15 mouse cellular contexts compared by ENCODE assay signal in genomic region chr15:99861536-99861935, GRCm38 (mm10). TPM values are rescaled to one million over a fixed set of nuclear protein-coding genes. Genes with fewer than 3 reads are reported as not detected.
DNase-seq lines count a peak whose midpoint lies in the region; ATAC-seq and TF ChIP-seq lines count a peak whose summit lies in the region.
"Had no signal": no experiment of that assay in that cellular context is flagged by ENCODE, and none has a peak within 500 bp of the region (broad histone marks: within the 10 kb centered on the region; RNA-seq: fewer than 3 reads in every experiment).

No protein-coding gene starts in this region.

- TF ChIP-seq CTCF in liver, adult 2 months (IDR thresholded peaks at IDR 0.05; ENCODE audit: low read depth, low read length) = peak; percentile 29; the same call in 1 of the 2 replicates

- WGBS in forebrain, embryonic 12.5 days = 71% methylated on average over 6 of the region's 6 CpGs
- 71% methylated on average over 6 of the region's 6 CpGs for WGBS in forebrain, embryonic 15.5 days
- 29% methylated on average over 6 of the region's 6 CpGs for WGBS in liver, adult 2 months
- WGBS in liver, embryonic 15.5 days (ENCODE audit: insufficient replicate concordance) = 61% methylated on average over 6 of the region's 6 CpGs

- no peak overlapping the region for H3K4me3 ChIP-seq in forebrain, embryonic 12.5 days (replicated peaks)
- no peak overlapping the region for H3K4me3 ChIP-seq in forebrain, embryonic 15.5 days
- H3K4me3 ChIP-seq in liver, adult 2 months (ENCODE audit: insufficient read depth, low read depth, low read length) = no peak overlapping the region
- H3K4me3 ChIP-seq in liver, embryonic 15.5 days (replicated peaks) = no peak overlapping the region
- H3K4me3 ChIP-seq: limb, embryonic 15.5 days; megakaryocyte, embryonic 14.5 days had no signal

- peaks cover 8% of the 10 kb centered on the region; the same call in 1 of the 2 replicates for H3K79me2 ChIP-seq in liver, adult 2 months (ENCODE audit: control insufficient read depth, insufficient read depth, low read length)

- peaks cover 26% of the 10 kb centered on the region for H3K4me1 ChIP-seq in forebrain, embryonic 12.5 days
- peaks cover 21% of the 10 kb centered on the region for H3K4me1 ChIP-seq in forebrain, embryonic 15.5 days
- peaks cover 35% of the 10 kb centered on the region for H3K4me1 ChIP-seq in liver, adult 2 months (ENCODE audit: control insufficient read depth, insufficient read depth, low read length)
- peaks cover 14% of the 10 kb centered on the region for H3K4me1 ChIP-seq in liver, embryonic 15.5 days (replicated peaks)

- no peaks in the 10 kb centered on the region for H3K9me3 ChIP-seq in forebrain, embryonic 12.5 days
- no peaks in the 10 kb centered on the region for H3K9me3 ChIP-seq in forebrain, embryonic 15.5 days
- no peaks in the 10 kb centered on the region for H3K9me3 ChIP-seq in liver, embryonic 15.5 days (replicated peaks)
- H3K9me3 ChIP-seq: limb, embryonic 15.5 days had no signal

- H3K27me3 ChIP-seq in forebrain, embryonic 12.5 days = no peaks in the 10 kb centered on the region
- no peaks in the 10 kb centered on the region for H3K27me3 ChIP-seq in forebrain, embryonic 15.5 days
- H3K27me3 ChIP-seq in liver, adult 2 months (ENCODE audit: control insufficient read depth, insufficient read depth, low read length) = no peaks in the 10 kb centered on the region
- H3K27me3 ChIP-seq in liver, embryonic 15.5 days = peaks cover 13% of the 10 kb centered on the region
- H3K27me3 ChIP-seq: limb, embryonic 15.5 days had no signal

- no peaks in the 10 kb centered on the region for H3K36me3 ChIP-seq in forebrain, embryonic 12.5 days (replicated peaks)
- no peaks in the 10 kb centered on the region for H3K36me3 ChIP-seq in forebrain, embryonic 15.5 days
- no peaks in the 10 kb centered on the region for H3K36me3 ChIP-seq in liver, adult 2 months (ENCODE audit: control insufficient read depth, insufficient read depth, low read length)
- H3K36me3 ChIP-seq in liver, embryonic 15.5 days (replicated peaks) = no peaks in the 10 kb centered on the region
- H3K36me3 ChIP-seq: limb, embryonic 15.5 days had no signal

- no peak overlapping the region for H3K9ac ChIP-seq in forebrain, embryonic 12.5 days
- no peak overlapping the region for H3K9ac ChIP-seq in forebrain, embryonic 15.5 days (replicated peaks)
- no peak overlapping the region for H3K9ac ChIP-seq in liver, adult 2 months (ENCODE audit: low read depth, low read length)
- H3K9ac ChIP-seq in liver, embryonic 15.5 days = no peak overlapping the region
- H3K9ac ChIP-seq: limb, embryonic 15.5 days had no signal

- H3K4me2 ChIP-seq in forebrain, embryonic 12.5 days = no peak overlapping the region
- H3K4me2 ChIP-seq in forebrain, embryonic 15.5 days (replicated peaks) = no peak overlapping the region
- H3K4me2 ChIP-seq in liver, embryonic 15.5 days = no peak overlapping the region
- H3K4me2 ChIP-seq: limb, embryonic 15.5 days had no signal

- H3K27ac ChIP-seq in forebrain, embryonic 12.5 days = 0 out of 2 replicates have a peak overlapping the region, but pooled peaks have one; percentile 3
- no peak overlapping the region for H3K27ac ChIP-seq in forebrain, embryonic 15.5 days (replicated peaks)
- H3K27ac ChIP-seq in liver, adult 2 months (replicated peaks; ENCODE audit: insufficient read depth, low read depth, low read length) = peak overlapping the region; percentile 94
- peak overlapping the region; percentile 61 for H3K27ac ChIP-seq in liver, embryonic 15.5 days (replicated peaks)
- H3K27ac ChIP-seq: hindbrain, postnatal 0 days; limb, embryonic 15.5 days had no signal

- peak; percentile 85 for DNase-seq in liver, adult 2 months (ENCODE audit: extremely low read depth, low read depth, low spot score)
- no peak for DNase-seq in liver
- peak; percentile 63 for DNase-seq in adipocyte (ENCODE audit: low spot score)
- no peak for DNase-seq in gastrocnemius, postnatal 25 days
- DNase-seq: adrenal gland, postnatal 14 days; cerebellum, adult 9-11 months; heart, adult 11 months; heart, postnatal 10 days had no signal

- no peak for ATAC-seq in forebrain, embryonic 12.5 days (ENCODE audit: low FRiP score)
- ATAC-seq in forebrain, embryonic 15.5 days (replicated peaks) = no peak
- no peak for ATAC-seq in liver, embryonic 15.5 days (ENCODE audit: insufficient read depth)
- no peak for ATAC-seq in megakaryocyte progenitor cell, adult 5-6 weeks (replicated peaks; ENCODE audit: poor library complexity)
- ATAC-seq: hindbrain, postnatal 0 days had no signal

- no peak for TF ChIP-seq POLR2A in liver, adult 2 months (IDR thresholded peaks at IDR 0.05; ENCODE audit: extremely low read depth, insufficient read depth, low read length)

RNA-seq across cellular contexts. Expression of gene Lima1, which starts 13.7 kb away (rescaled TPM):
- 41.0 and 47.5 TPM in 2 replicates for polyA plus RNA-seq in forebrain, embryonic 12.5 days (2016; fragmentation: Nextera tagmentation; extraction: Ambion mirVana)
- polyA plus RNA-seq in forebrain, embryonic 15.5 days (2015; fragmentation: Nextera tagmentation; extraction: Ambion mirVana) = 37.9 and 38.4 TPM in 2 replicates
- total RNA-seq in liver, adult 2 months (2014; rRNA removed) = 28.9 and 32.7 TPM in 2 replicates
- 11.2 and 16.0 TPM in 2 replicates for polyA plus RNA-seq in liver, adult 2 months (2012; rRNA removed)
- polyA plus RNA-seq in liver, embryonic 15.5 days (2015; fragmentation: Nextera tagmentation; extraction: Ambion mirVana) = 10.0 and 10.3 TPM in 2 replicates
- 4.8 and 5.0 TPM in 2 replicates for total RNA-seq in megakaryocyte progenitor cell, adult 5-6 weeks (2015)
- 4.2 and 4.8 TPM in 2 replicates for total RNA-seq in megakaryocyte progenitor cell, adult 5-6 weeks (2017)
- 10 to 100 TPM; 10.9 to 12.0 TPM for total RNA-seq in gastrocnemius, postnatal 25 days (2021)

Comparison
In these comparisons a context has a peak if more than half of its experiments do, and no peak if none do; other contexts are left out.
1. DNase-seq: peak in liver, adult 2 months (single experiment) and adipocyte (single experiment); none in liver (single experiment) and gastrocnemius, postnatal 25 days (single experiment).